Mouse (Mus musculus) G1E (cell line): Measurements from ENCODE around the gene Bub1b.

Experiments
- CTCF ChIP-seq: IDR thresholded peaks from 2 replicates; pipeline ENCODE4 v1.5.1; 2012; ENCODE audit warnings: low read depth, low read length, inconsistent platforms, mixed read lengths
- GATA1 ChIP-seq: IDR thresholded peaks from 2 replicates; pipeline ENCODE4 v1.6.1; 2012; ENCODE audit warnings: borderline replicate concordance, low read length, inconsistent platforms, mixed read lengths
- GATA2 ChIP-seq: IDR thresholded peaks from 2 replicates; pipeline ENCODE4 v1.6.1; 2012; ENCODE audit warnings: low read depth, low read length, inconsistent platforms, borderline replicate concordance
- TAL1 ChIP-seq: conservative IDR thresholded peaks from 2 replicates; pipeline ENCODE4 v1.6.1; 2012; ENCODE audit warnings: low read depth, low read length, inconsistent platforms, mixed read lengths

GRCm38 (mm10) chr2:118606976-118607375 is 9.0 kb downstream of the Bub1b start:
- TF ChIP-seq CTCF: no peak
- TF ChIP-seq TAL1: no peak
- TF ChIP-seq GATA2: no peak
- TF ChIP-seq GATA1: no peak
